Mouse (Mus musculus) v-Abl transformed pro-B cells (cell line): Measurements from ENCODE around the gene Rabgef1.

Experiments used
- in situ Hi-C, 2 experiments: fragments of 400-800 bp; cut with MboI; formaldehyde crosslinking; loops; one replicate each; pipeline ENCODE4 v1.15.1; 2025; ENCODE audit not compliant: unreplicated experiment in 2 of 2

Rabgef1 gene

DNA sequence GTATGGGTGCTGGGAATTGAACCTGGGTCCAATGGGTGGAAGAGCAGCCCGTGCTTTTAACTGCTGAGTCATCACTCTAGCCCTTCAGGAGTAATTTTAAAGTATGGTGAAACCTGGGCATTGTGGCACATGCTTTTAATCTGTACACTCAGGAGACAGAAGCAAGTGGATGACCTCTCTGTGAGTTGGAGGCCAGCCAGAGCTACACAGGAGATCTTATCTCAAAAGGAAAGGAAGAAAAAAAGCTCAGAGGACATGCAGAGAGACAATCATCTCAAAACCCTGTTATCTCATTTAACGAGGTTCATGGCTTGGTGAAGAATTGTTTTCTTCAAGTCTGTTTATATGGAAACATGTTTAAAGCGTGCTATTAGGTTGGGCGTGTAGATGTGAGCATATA is 32.4 kb downstream of the Rabgef1 start:
- in situ Hi-C loops = no loop called here

DNA sequence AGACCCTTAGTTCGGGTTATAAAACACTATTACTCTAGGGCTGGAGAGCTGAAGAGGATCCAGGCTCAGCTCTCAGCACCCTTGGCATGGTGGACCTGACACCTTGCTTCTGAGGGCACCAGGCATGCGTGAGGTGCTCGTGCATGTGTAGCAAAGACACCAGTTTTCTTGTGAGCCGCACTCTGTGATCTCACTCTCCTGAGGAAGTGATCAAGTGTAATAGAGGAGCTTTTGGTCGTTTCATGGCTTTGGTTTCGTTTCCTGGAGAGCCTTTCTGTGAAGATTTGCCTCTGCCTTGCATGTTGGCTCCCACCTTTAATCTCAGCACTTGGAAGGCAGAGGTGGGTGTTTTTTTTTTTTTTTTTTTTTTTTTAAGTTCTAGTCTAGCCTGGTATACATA is 33.0 kb downstream of the Rabgef1 start:
- in situ Hi-C loops = no loop called here

DNA sequence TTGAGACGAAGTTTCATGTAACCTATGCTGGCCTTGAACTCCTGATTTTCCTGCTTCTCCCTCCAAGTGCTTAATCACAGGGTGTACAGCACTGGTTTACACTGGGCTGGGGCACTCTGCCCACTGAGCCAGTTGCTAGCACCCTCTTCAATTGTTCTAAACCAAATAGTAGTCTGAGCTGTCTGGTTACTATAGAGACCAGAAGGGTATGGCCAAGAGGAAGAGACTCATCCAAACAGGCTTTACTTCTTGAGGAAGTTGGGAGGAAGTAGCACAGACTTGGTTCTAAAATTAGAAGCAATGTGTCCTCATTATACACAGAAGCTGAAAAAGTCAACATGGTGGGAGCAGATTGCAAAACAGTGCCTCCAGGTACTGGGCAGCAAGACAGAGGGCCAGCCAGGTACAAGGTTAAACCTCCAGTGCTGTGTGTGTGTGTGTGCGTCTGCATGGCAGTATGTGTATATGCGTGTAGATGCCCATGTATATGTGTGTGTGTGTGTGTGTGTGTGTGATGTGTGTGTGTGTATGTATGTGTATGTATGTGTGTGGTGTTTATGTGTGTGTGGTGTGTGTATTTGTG is 33.9 kb downstream of the Rabgef1 start:
- in situ Hi-C loops = no loop called here

- in situ Hi-C loops = no loop called here
Measured at GRCm38 (mm10) chr5:130207299-130207698, 35.7 kb downstream of the Rabgef1 start.

DNA sequence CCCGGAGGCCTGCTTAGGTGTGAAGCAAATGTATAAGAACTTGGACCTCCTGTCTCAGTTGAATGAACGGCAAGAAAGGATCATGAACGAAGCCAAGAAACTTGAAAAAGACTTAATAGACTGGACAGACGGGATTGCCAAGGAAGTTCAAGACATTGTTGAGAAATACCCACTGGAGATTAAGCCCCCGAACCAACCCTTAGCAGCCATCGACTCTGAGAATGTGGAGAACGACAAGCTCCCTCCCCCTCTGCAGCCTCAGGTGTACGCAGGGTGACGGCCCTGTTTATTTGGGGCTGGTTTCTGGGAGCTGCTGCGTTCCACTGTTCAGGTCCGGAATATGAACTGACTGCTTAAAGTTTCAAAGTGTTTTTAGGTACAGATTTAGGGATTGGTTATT is 41.4 kb downstream of the Rabgef1 start:
- in situ Hi-C loops = no loop called here

DNA sequence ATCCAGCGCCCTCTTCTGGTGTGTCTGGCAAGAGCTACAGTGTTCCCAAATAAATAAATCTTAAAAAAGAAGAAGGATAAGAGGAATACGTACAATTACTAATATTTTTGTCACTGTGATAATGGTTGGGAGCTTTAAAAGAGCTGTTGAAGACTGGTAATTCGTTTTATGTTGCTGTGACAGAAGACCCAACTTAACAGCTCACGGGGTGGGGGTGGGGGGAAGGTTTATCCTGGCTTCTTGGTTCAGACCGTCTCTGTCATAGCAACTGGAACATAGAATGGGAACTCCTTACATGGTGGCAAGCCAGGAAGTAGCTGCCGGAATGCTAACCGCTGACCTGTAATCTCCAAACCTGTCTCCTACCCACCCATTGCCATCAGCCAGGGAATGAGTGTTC is 45.2 kb downstream of the Rabgef1 start, which contains the start of gene Tmem248:
Gene Tmem248 (plus strand): TSS at position 301 of the 400 bp plus-strand sequence.
- in situ Hi-C loops = no loop called here

DNA sequence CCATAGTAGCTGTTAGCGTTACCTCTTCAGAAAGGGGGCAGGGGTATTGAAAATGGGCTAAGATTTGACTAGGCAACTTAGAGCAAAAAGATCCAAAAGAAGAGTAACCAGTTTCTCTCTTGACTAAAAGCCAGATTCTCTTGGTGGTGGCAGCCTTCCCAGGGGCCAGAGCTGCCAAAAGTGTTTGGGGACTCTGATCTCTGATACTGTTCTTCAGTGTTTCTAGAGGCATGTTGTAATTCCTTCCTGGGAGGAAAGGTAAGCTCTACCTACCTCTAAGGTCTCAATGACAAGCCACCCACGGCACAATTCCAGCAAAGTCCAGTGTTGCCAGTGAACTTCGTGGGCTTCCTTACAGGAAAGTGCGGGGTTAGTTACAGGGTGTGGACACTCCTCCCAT is 45.8 kb downstream of the Rabgef1 start:
- in situ Hi-C loops = no loop called here

DNA sequence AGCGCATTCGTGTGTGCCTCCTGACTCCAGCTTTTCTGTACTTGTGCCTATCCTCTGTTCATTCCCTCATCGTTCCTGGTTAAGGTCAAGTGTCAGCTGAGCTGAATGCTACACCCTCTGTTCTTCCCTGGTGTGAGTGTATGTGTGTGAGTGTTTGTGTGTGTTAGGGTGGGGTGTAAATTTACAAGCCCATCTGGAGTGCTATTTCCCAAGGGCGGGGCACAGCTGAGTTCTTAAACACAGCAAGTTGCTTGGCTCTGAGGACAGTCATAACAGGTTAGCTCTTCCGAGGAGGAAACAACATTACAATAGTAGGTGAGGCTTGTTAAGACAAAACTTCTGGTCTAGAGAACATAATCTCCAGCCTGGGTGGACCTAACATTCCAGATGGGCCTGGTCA is 46.7 kb downstream of the Rabgef1 start:
- in situ Hi-C loops = no loop called here

GRCm38 (mm10) chr5:130221316-130221715 is 49.7 kb downstream of the Rabgef1 start:
- in situ Hi-C loops = no loop called here

DNA sequence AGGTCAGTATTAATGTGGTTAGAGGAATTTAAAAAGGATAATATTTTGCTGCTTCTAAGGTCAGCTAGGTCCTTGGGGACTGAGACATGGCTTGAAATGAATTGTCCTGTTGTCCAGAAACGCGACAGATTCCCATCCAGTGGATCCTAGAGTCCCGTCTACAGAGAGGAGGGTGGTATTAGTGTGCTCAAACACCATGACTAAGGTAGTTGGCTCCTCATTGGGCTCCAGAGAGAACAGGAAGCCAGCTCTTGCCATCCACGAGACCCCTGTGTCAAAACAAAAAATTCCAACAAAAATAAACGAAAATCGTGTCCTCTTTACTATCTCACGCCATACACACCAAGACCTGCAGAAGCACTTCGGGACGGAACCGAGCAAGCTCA is 50.2 kb downstream of the Rabgef1 start:
- in situ Hi-C loops = no loop called here

DNA sequence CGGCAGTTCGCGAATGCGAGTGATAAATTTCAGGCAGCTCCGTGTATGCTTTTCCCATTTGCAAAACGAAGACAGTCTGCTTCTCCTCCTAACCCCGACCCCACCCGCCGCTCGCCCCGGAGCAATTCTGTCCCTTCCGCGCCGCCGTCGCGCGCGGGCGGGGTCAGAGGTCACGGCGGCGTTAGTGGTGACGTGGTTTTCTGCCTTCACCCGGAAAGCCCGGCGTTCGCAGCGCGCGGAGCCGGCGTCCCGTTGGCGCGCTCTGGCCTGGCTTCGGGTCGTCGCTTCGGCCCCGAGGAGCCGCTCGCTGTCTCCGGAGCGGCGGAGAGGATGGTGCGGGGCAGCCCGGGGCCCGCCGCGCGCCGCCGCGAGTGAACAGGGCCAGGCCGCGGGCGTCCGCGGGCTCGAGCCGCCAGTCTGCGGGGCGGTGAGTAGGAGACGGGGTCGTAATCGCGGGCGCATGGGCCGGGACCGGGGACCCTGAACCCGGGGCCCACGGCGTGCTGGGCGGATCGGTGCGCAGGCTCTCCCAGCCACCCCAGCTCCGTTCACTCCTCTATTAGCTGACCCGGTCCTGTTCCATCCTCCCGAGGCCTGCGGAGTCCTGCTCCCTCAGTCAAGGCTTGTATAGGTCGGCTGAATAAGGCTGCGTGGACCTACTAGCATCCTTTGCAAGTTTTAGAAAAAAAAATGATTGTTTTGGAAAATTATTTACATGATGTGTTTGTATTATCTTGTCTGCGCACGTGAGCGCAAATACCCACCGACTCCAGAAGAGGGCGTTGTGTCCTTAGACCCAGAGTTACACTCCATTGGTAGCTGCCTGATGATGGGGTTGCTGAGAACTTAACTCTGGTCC is 50.8 kb downstream of the Rabgef1 start:
- in situ Hi-C loops = no loop called here

DNA sequence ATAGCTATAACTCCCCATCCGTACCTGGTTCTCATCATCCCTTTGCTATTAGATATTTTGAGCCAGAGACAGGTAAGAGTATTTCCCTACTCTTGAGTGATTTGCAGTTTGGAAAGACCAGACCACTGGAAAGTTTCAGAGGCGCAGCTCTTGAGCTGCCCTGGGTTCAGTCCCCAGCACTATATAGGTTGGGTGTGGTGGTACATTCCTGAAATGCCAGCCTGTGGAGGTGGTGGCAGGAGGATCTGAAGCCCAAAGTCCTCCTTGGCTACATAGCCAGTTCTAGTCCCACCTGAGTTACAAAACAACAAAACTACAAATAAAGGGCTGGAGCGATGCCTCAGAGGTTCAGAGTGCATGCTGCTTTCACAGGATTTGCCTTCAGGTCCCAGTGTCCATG is 55.2 kb downstream of the Rabgef1 start:
- in situ Hi-C loops = no loop called here

- in situ Hi-C loops = no loop called here
Measured at GRCm38 (mm10) chr5:130228120-130228519, 56.5 kb downstream of the Rabgef1 start.

GRCm38 (mm10) chr5:130236302-130236701 is 64.7 kb downstream of the Rabgef1 start:
- in situ Hi-C loops = no loop called here

GRCm38 (mm10) chr5:130239236-130239635 is 67.6 kb downstream of the Rabgef1 start:
- in situ Hi-C loops = no loop called here

GRCm38 (mm10) chr5:130239856-130240255 is 68.3 kb downstream of the Rabgef1 start:
- in situ Hi-C loops = no loop called here

- in situ Hi-C loops = no loop called here
Measured at GRCm38 (mm10) chr5:130241426-130241825, 69.8 kb downstream of the Rabgef1 start.

- in situ Hi-C loops = no loop called here
Measured at GRCm38 (mm10) chr5:130247823-130248222, 76.2 kb downstream of the Rabgef1 start.

GRCm38 (mm10) chr5:130254164-130255016 is 82.8 kb downstream of the Rabgef1 start:
- in situ Hi-C loops = loop anchor here (5.0 to 25.0 kb wide), 5 partner anchors 230 to 1240 kb away; partner anchors contain the start of genes Asl (in 1 of the 2), Crcp (in 1 of the 2), Mrps17 (in 1 of the 2) and Nipsnap2 (in 1 of the 2)

DNA sequence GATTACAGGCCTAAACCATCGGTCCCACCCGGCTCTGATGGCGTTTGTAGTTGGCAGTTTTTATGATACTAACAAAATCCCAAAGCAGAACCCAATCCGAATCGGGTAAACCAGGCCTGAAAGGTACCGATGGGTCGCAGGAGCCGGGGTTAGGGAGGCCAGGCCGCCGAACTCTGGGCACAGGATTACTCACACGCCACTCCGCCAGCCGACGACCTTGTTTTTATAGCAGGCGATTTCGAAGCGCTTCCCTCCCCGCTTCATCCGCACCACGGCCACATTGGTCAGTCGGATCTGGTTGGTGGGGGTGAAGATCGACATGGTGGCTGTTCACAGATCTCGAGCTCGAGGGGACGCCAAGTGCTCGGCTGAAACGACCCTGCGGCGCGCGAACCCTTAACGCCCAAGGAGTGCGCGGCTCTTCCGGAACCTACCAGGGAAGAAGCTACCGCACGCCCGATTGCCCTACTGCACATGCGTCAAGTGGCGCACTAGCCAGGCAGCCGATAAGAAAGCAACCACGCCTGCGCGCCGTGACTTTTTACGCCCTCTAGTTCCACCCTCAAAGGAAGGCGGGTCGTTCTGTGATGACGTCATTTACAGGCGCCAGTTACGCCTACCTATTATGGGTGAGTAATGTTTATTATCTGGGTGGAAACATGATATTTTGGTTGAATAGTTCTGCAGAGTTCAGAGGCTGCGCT is 83.6 kb downstream of the Rabgef1 start, which contains the start of the genes Sbds and Tyw1:
Gene Sbds (minus strand): TSS at position 514 of the 704 bp plus-strand sequence.
Gene Tyw1 (plus strand): TSS at position 603 of the 704 bp plus-strand sequence.
- in situ Hi-C loops = loop anchor here (5.0 to 25.0 kb wide), 5 partner anchors 230 to 1240 kb away; partner anchors contain the start of genes Asl (in 1 of the 2), Crcp (in 1 of the 2), Mrps17 (in 1 of the 2) and Nipsnap2 (in 1 of the 2)
